Mouse (Mus musculus) layer of hippocampus, postnatal 36 days (tissue): Measurements from ENCODE around the gene Olfr374. TPM values are rescaled to one million over a fixed set of nuclear protein-coding genes. Genes with fewer than 3 reads are reported as not detected.
"Not testable (repeated sequence)": the region's sequence is repeated elsewhere in the genome, so short reads cannot be mapped to it uniquely, and the experiment has no call there.

ENCODE experiments used
- DNase-seq, 2 experiments: peaks; one replicate each; pipeline ENCODE4 v3.0.0; 2022
- total RNA-seq, 2 experiments: library from RNA; stranded (reverse); gene quantifications; 2 replicates each; pipeline ENCODE4 v1.2.3; 2021

Gene Olfr374
- not detected for total RNA-seq

DNA sequence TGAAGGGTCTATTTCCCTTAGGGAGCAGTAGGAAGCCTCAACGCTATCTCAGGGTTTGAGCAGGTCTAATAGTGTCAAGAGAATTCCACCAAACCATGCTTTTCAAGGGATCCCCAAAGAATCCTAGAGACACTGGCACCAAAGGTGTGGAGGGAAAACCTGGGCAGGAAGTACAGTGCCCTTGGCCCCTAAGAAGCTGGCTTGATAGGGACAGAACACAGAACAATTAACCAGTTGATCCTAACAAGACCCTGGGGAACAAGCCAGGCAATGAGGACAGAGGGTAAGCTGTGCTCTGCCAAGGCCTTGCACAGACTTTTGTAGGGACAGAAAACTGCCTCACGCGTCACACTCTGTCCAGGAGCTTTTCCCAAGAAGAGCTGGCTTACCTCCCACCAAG lies at the start of gene Olfr374:
Gene Olfr374 (plus strand): TSS at position 301 of the 400 bp plus-strand sequence.
- no peak for DNase-seq

DNA sequence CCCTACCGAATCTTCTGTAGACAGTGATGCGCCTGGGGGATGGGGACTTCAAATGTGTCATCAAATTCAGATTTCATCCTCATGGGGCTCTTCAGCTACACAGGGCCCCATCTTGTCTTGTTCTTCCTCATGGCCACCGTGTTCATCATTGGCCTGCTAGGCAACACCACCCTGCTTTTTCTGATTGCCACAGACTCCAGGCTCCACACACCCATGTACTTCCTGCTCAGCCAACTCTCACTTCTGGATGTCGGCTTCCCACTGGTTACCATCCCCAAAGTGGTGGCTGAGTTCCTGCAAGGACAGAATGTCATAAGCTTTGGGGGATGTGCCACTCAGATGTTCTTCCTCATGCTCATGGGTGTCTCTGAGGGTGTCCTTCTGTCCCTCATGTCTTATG lies 49.2 kb upstream of the Olfr374 start:
- DNase-seq, result not testable (repeated sequence)

DNA sequence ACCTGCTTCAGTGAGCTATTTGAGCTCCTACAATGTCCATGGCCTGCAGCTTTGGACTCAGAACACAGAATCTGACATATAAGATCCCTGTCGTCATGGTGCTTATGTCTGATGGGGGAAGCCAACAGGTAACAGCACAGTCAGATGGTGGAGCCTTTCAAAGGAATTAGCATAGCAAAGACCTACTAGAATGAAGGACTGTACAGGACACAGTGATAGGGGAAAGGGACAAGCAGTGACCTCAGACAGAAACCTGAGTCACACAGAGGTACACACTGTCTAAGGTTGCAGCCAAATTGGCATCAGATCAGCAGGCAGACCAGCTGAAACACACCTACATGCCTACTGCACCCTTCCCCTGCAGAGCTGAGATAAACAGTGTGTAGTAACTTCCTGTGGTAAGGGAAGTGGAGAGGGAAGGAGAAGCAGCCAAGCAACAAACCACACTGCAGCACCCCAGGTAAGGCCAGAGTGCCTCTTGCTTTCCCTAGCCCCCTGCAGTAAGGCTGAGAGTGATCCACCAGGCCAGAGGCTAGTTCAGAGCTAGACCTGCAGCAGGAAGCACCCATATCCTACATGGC lies 39.9 kb upstream of the Olfr374 start:
- DNase-seq, result not testable (repeated sequence)

DNA sequence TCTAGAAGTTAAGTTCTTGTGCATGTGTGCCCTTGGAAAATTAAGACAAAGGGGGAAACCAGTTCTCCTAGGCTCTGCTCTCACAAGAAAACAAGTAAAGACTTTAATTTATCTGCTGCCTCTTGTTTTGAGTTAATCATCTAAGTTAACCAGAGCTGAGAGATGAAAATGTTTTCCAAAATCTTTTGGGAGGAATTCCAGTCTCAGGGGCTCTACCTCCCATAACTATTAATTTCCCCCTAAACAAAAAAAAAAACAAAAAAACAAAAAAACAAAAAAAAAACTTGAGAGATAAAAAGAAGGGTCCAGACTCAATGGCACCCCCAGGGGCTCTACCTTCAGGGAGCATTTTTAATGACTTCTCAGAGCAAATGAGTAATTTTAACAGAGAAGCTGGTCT lies 24.0 kb upstream of the Olfr374 start, which contains the start of gene Olfr373:
Gene Olfr373 (plus strand): TSS at position 301 of the 400 bp plus-strand sequence.
- DNase-seq, result not testable (repeated sequence)

DNA sequence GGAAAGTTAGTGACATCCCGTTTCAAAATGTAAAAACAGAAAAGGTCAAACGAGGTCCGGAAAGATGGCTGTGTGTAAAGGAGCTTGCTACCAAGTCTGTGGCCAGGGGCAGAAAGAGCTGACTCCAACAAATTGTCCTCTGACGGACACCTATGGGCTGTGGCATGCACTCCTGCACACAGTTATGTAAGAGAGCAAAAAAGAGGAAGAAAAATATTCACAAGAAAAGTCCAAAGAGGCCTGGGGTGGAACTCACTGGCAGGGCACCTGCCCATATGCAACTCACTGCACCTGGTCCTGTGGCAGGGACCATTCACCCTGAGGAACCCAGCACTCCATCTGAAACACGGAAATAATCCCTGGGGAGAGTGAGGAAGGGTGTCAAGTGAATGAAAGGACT lies 22.1 kb upstream of the Olfr374 start:
- DNase-seq, result no peak

DNA sequence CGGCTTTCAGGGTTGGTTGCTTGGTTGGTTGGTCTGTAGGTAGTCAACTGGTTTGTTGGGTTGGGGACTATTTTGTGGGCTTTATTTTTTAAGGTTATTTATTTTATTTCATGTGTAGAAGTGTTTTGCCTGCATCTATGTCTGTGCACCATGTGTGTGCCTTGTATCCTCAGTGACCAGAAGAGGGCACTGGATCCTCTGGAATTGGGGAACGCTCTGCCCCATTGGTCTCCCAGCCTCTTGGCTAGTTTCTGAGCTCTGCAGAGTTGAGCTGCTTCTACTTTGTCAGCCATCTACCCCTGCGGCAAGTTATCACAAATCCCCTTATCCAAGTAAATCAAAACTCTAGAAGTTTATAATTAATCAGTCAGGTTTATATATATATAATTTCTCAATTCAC lies 19.2 kb upstream of the Olfr374 start:
- not testable (repeated sequence) for DNase-seq

DNA sequence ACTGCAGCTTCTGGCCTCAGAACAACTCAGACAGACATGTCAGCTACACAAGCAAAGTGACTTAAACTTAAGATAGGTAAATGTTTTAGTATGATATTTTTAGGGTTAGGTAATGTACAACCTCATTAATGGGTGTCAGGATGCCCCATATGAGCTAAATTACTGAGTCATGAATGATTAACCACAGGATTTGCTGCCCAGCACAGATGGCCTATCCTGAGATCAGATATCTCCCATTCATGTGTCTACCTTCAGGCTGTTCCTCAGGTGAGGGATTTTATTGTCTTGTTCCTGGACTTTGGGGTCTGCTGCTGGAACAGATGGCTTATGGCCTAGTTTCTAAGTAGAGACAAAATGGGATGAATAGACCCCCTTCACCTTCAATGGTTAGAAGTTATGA lies 10.1 kb upstream of the Olfr374 start:
- not testable (repeated sequence) for DNase-seq

DNA sequence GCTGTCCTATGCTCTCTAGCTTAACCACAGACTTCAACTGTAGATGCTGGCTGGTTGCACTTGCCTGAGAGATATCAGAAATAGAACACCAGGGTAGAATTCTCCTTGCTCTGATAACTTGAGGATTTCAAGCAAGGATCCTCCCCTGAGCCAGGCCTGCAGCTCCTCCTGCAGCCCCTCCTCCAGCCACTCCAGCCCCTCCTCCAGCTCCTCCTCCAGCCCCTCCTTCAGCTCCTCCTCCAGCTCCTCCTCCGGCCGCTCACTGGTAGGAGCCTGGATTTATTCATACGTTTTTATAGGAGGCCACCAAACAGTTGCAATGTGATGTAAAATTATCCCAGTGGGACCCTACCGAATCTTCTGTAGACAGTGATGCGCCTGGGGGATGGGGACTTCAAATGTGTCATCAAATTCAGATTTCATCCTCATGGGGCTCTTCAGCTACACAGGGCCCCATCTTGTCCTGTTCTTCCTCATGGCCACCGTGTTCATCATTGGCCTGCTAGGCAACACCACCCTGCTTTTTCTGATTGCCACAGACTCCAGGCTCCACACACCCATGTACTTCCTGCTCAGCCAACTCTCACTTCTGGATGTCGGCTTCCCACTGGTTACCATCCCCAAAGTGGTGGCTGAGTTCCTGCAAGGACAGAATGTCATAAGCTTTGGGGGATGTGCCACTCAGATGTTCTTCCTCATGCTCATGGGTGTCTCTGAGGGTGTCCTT lies 7.3 kb upstream of the Olfr374 start:
- peak in 1 of 2 experiments; percentile 3 for DNase-seq

DNA sequence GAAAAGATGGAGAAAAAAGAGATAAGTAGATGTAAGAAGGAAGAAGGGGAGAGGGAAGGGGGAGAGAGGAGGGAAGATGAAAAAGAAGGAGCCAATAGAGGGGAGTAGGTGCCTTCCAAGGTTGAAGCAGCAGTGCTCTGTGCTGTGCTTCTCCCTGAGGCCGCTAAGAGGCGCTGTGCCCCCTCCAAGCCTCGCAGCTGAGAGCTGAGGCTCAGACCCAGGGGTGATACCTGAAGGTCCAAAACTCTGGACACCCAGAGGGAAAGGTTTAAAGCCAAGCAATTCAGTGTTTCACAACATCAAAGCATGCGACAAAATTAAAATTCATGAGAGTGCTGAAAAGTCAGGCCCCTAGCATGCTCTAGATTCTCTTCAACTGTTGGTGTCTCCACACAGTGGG lies 1.7 kb upstream of the Olfr374 start:
- DNase-seq, result no peak

DNA sequence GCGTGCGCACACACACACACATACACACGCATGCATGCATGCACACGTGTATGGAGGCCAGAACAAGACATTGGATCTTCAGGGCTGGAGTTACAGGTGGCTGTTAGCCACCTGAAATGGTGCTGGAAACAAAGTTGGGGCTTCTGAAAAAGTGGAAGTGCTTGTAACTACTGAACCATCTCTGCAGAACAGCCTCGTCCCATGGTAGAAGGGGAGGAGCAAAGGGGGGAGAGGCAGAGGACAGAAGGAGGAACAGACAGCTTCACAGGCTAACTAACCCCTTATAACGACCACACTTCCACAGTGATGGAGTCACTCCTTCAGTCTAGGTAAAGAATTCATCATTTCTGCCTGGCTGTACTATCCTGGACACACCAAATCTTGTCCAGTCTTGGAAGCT lies 4.0 kb downstream of the Olfr374 start:
- no peak for DNase-seq

DNA sequence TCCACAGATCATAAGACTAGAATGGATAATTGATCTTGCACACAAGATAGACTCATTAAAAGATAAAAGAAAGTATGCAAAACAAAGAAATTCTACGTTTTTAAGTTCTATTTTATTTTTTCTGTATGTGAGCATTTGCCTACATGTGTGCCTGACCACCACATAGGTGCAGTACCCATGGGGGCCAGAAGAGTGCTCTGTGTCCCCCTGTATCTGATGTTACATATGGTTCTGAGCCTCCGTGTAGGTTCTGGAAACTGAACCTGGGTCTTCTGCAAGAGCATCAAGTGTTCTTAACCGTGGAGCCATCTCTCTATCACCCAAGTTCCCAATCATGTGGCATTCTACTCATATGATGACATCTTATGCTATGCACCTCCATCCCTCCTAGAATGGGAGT lies 5.6 kb downstream of the Olfr374 start:
- no peak for DNase-seq

DNA sequence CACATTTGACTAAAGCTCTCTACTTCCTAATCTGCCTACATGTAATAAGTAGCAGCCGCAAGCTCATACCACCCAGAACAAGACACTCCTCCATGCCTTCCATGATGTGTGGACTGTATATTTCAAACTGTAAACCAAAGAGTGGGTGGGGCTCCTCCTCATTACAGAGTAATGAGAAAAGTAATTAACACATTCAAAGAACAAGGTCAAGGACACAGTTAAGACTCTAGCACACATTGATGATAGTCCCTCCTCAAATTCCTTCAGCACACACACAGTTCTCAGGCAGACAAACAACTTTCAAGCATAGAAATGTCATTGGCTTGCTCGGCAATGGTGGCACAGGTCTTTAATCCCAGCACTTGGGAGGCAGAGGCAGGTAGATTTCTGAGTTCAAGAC lies 8.4 kb downstream of the Olfr374 start:
- no peak for DNase-seq

DNA sequence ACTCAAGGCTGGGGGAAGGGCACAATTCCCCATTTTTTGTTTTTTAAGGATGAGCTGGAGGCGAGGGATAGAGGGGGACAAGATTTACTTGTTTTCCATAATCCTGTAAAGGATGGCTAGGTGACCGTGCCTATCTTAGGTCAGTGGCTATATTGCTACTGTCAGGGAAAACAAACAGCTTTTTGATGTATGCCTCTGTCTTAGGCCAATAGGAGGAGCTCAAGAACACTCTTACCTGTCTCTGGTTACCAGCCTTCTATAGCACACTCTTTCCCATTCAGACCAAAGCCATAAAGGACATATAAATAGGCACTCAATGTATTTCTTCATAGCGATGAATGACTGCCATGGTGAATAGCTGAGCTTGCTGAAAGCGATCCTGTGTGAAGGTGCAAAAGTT lies 11.8 kb downstream of the Olfr374 start:
- DNase-seq, result no peak

DNA sequence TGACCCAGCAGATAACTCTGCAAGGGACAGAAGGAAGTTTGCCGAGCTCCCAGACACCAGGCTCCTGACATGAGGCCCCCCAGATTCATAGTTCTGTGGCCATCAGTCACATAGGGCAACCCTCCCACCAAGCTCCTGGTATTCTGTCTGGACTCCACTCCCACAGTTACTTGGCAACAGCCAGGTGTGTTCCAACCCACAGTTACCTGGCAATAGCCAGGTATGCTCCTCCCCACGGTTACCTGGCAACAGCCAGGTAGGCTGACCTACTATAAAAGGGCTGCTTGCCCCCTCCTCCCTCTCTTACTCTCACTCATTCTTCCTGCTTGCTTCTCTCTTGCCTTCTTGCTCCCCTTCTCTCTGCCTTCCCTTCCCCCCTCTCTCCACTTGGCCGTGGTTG lies 14.6 kb downstream of the Olfr374 start:
- not testable (repeated sequence) for DNase-seq

DNA sequence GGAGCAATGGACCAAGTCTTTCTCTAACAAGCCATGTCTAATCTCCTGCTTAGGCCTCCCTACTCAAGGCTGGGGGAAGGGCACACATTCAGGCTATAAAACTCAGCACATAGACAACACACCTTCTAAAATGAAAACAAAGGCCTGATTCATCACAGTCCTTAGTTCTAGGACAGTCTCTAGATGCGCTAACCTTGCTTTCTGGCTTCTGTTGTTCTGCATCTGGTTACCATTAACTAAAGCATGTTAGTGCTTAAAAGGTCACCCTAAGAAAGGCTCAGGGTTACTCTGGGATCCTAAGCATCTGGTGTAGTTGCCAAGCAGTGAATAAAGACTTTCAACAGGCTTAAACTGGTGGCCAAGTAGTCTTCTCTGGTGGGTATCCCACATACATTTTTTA lies 15.2 kb downstream of the Olfr374 start:
- no peak for DNase-seq

DNA sequence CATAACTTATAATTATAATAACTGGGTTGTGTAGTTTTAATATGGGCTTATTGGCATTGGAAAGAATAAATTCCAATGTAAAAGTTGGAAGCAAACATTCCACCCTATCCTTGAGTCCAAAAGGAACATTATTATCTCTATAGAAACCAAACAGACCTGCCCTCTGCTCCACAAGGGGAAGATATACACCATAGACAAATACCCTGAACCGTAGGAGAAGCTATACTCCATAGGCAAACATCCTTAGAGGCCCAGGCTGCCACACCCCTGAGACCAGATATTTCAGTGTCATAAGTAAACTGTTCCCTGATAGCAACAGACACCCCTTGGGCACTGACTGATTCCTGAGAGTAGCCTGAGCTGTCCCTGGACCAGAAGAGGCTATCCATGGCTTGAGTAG lies 21.0 kb downstream of the Olfr374 start:
- DNase-seq, result no peak

DNA sequence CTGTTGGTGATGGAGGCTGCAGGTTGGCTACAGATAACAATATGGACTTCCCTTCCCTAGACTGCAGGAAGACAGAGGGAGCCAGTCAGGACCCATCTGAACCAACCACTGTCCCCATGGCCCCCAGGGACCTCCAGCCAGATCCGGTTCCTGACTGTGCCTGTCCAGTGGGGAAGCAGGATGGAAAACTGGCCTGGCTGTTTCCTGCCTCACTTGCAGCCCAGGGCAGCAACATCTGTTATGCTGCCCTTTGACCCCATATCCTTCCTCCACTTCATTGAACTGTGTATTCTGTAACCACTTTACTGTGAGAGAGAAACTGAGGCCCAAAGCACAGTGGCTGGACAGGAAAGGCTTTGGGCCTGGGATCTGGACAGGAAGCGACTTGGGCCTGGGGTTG lies 24.4 kb downstream of the Olfr374 start:
- DNase-seq, result no peak

DNA sequence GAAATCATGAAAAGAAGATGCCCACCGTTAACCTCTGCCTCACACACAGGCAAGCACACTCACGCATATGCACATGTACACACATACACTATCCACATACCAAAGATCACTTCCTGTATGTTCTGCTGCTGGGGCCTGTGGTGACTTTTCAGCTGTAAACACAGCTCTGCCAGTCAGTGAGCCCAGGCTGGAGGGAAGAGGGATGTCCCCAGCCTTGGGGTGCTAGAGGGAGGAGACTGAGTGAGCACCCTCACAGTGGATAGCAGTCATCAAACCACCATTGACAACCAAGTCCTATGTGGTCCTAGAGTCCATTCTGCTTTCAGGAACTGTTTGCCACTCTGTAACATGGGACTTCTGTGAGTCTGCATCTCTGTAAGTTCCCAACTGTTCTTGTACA lies 25.1 kb downstream of the Olfr374 start:
- no peak for DNase-seq

DNA sequence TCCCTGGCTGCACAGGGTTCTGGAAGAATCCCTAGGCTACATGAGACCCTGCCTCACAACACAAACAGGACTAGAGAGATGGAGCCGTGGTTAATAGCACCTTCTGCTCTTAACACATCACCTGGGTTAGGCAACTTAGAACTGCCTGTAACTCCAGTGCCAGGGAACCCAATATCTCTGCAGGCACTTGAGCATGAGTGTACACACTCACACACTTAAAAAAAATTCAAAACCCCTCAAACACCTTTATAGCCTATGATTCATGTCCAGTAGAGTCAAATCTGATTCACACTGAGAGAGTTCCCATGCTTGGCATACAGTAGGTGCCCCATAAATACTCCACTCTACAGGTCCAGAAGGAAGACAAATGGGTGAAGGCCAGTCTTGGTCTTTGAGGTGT lies 25.6 kb downstream of the Olfr374 start:
- no peak for DNase-seq

DNA sequence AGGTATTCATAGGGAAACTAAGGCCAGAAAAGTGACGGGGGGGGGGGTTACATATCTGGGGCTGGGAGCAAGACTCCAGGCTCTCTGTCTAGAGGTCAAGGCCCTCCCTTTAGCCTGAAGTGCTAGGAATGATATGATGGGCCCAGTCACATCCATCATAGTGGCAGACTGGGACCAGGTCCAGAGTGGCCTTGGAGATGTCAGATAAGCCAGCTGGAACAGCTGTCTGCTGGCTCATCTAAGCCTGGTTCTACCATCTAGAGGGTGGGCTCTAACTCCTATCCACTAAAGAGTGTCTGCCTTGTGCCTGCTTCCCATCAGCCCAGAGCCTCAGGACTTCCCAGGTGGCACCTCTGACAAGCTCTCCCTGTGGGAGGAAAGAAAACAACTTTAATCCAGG lies 26.1 kb downstream of the Olfr374 start:
- DNase-seq, result no peak

DNA sequence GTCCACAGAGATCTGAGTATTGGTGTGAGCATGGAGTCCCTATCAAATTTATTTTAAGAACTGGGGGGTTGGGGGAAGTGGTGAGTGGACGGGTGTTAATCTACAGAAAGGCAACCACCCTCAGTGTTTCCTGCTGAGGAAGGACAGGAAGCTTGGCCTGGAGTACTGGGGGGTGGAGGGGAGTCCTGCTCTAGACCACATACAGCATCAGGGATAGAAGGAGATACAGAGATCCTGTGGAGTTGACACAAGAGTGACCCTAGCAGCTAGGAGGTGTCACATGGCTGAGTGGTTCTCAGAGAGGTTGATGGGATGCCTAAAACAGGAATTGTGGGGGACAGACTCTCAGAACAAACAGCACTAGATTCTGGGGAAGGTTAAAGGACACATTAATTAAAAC lies 26.7 kb downstream of the Olfr374 start:
- no peak for DNase-seq

DNA sequence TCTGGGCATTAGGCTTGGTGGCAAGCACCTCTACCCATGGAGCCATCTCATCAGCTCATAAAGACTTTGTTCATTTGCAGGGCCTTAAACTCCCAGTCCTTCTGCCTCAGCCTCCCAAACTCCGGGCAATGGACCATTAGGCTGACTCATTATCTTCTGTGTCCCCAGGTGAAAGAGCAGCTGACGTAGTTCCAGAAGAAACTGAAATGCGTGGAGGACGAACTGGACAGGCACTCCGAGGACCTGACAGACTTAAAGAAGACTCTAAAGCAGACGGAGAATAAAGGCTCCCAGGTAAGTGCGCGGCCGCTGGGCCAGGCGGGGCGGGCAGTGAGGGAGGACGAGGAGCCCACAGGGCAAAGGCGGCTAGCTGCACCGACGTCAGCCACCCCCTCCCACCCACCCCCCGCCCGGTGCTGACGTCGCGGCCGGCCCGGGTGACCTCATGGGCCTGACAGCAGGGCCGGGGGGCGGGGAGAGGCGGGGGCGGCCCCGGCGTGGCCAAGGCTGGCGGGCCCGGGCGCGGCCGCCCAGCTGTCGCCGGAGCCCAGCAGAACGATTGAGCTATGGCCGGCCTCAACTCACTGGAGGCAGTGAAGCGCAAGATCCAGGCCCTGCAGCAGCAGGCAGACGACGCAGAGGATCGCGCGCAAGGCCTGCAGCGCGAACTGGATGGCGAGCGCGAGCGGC lies 28.1 kb downstream of the Olfr374 start, which contains the start of gene Tpm4:
Gene Tpm4 (plus strand): TSS at position 220 of the 690 bp plus-strand sequence.
- peak; percentile 22 to 40 for DNase-seq

DNA sequence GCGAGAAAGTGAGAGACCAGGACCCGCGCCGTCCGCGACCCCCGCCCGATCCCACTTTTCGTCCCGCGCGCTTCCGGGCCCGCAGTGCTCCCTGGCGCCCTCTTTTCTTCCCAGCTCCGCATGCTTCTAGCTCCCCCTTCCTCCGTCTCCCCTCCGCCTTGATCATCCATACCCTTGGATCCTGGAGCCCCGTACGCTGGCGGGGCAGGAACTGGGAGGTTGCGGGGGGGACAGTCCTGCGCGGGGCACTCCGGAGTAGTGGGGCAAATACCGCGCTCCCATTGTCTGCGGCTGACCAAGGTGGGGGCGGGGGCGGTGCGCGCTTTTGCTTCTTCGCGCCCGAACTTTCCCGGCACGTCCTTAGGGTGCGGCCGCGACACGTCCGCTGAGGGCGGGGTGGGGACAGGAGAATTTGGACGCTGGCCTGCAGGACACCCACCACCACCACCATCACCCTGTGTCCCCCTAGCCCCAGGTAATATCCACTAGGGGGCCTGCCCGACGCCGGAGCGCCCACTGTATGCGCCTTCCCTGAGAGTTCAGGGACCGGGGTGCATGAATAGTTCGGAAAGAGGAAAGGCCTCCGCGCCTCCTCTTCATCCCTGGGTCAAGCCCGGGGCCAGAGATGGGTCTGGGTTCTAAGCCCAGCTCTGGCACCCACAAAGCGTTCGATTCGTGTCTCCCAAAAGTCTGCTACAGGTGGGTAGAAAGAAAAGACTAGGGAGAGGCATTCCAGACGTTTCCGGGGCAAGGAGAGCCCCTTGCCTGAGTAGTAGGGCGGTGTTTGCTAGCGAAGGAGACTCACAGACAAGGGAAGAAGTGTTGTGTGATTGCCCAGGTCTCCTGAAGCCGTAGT lies 28.8 kb downstream of the Olfr374 start:
- DNase-seq, result peak in 1 of 2 experiments; percentile 28
